Mouse (Mus musculus): ENCODE measurements around the gene Ptprm.

GRCm38 (mm10) chr17:66694326-66694725, 659.9 kb downstream of the Ptprm start:
- TF ChIP-seq POLR2A (IDR thresholded peaks at IDR 0.05; ENCODE audit: borderline replicate concordance, insufficient read depth, low read length) (no peak), CTCF (IDR thresholded peaks at IDR 0.05; ENCODE audit: borderline replicate concordance, insufficient read depth, low read depth, low read length) (no peak)

Measured in cerebellum, adult 2 months (tissue).